Mouse (Mus musculus) small intestine, adult 2 months (tissue): ENCODE measurements around the gene Trim2.

Experiments used
- CTCF ChIP-seq: fragments of 200-500 bp; IDR thresholded peaks from 2 replicates; pipeline ENCODE4 v1.5.1; 2012; ENCODE audit warnings: low read depth, mild to moderate bottlenecking, control low read depth, inconsistent platforms, low read length, moderate library complexity, mixed read lengths; ENCODE audit not compliant: insufficient replicate concordance, insufficient read length; ENCODE audit errors: extremely low read depth
- POLR2A ChIP-seq: fragments of 200-500 bp; IDR thresholded peaks from 2 replicates; pipeline ENCODE4 v1.6.1; 2012; ENCODE audit warnings: low read depth, mild to moderate bottlenecking, control low read depth, inconsistent platforms, low read length, moderate library complexity

- no peak for TF ChIP-seq CTCF
- TF ChIP-seq POLR2A, result no peak
These were observed 72.8 kb downstream of the Trim2 start for GRCm38 (mm10) chr3:84233663-84234415.
